7 mouse cellular contexts compared by ENCODE assay signal in the genomic region with DNA sequence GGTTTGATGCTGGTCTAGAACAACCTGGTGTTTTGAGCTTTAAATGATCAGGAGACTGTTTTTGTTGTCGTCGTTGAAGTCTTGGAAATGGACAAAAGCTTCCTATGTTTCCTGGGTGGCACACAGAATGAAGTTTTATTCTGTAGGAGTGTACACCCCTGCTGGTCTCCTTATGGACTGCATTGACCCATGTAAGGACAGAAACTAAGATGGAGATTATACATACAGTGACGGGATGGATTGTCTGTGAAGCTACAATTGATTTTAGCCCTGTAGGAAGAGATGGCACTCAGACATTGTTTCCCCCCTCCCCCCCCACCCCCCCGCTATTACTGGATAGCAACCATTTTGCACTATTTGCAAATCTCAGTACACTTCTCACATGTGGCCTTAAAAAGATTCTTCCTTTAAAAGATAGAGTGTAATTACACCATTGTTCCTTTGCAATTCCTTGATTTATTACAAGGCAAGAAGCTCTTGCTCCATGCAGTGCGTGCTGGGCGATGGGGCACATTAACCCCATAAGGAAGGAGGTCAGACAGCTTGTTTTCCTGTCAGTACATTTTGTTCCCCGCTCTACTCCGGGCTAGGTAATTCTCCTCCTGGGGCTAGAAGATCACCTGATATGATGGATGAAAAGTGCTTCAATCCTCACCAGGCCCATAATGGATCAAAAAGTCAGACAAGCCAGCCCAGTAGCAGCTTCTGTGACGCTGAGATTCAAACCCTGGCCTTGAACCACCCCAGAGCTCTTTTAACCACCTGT. TPM values are rescaled to one million over a fixed set of nuclear protein-coding genes. Genes with fewer than 3 reads are reported as not detected.
DNase-seq lines count a peak whose midpoint lies in the region; ATAC-seq and TF ChIP-seq lines count a peak whose summit lies in the region.

No protein-coding gene starts in this region.

- ATAC-seq in megakaryocyte-erythroid progenitor cell, adult 5-6 weeks (replicated peaks; ENCODE audit: low FRiP score, low TSS enrichment, poor library complexity, severe bottlenecking), result no peak; the same call in 1 of the 2 replicates

- intact Hi-C loops in left cerebral cortex, postnatal 36 days (cut with DNase I), result loop anchor here (5.0 kb wide), 1 partner anchor 109 kb away; no protein-coding TSS in a partner anchor

- no peak for DNase-seq in liver, adult 2 months (ENCODE audit: extremely low read depth, low read depth, low spot score)
- no peak for DNase-seq in liver
- DNase-seq in embryo, embryonic 10.5 days (ENCODE audit: low spot score), result peak; percentile 24
- no peak for DNase-seq in hindbrain, embryonic 10.5 days (ENCODE audit: low spot score)
- DNase-seq in midbrain, embryonic 10.5 days (ENCODE audit: low spot score), result no peak
- DNase-seq in left cerebral cortex, postnatal 36 days (ENCODE audit: low spot score in 2 of 2), result no peak

- H3K4me3 ChIP-seq in liver, adult 2 months (ENCODE audit: insufficient read depth, low read depth, low read length), result peak overlapping the region; percentile 96; the same call in 1 of the 2 replicates
- H3K4me3 ChIP-seq in hindbrain, embryonic 10.5 days, result peak overlapping the region; percentile 76
- H3K4me3 ChIP-seq in midbrain, embryonic 10.5 days, result peak overlapping the region; percentile 77

- no peaks in the 10 kb centered on the region; the same call in none of the 2 replicates for H3K4me1 ChIP-seq in liver, adult 2 months (ENCODE audit: control insufficient read depth, insufficient read depth, low read length)
- peaks cover 23% of the 10 kb centered on the region for H3K4me1 ChIP-seq in hindbrain, embryonic 10.5 days (replicated peaks)
- peaks cover 19% of the 10 kb centered on the region for H3K4me1 ChIP-seq in midbrain, embryonic 10.5 days

- TF ChIP-seq POLR2A in liver, adult 2 months (IDR thresholded peaks at IDR 0.05; ENCODE audit: extremely low read depth, insufficient read depth, low read length), result no peak

- H3K36me3 ChIP-seq in liver, adult 2 months (ENCODE audit: control insufficient read depth, insufficient read depth, low read length), result no peaks in the 10 kb centered on the region
- no peaks in the 10 kb centered on the region for H3K36me3 ChIP-seq in hindbrain, embryonic 10.5 days
- H3K36me3 ChIP-seq in midbrain, embryonic 10.5 days, result no peaks in the 10 kb centered on the region

- H3K27me3 ChIP-seq in liver, adult 2 months (ENCODE audit: control insufficient read depth, insufficient read depth, low read length), result no peaks in the 10 kb centered on the region
- H3K27me3 ChIP-seq in hindbrain, embryonic 10.5 days (ENCODE audit: insufficient read depth, poor library complexity, severe bottlenecking), result no peaks in the 10 kb centered on the region
- H3K27me3 ChIP-seq in midbrain, embryonic 10.5 days (ENCODE audit: low read depth, poor library complexity, severe bottlenecking), result no peaks in the 10 kb centered on the region

- H3K79me2 ChIP-seq in liver, adult 2 months (ENCODE audit: control insufficient read depth, insufficient read depth, low read length), result no peaks in the 10 kb centered on the region

- WGBS in liver, adult 2 months, result 42% methylated on average over 9 of the region's 9 CpGs
- 43% methylated on average over 9 of the region's 9 CpGs for WGBS in hindbrain, embryonic 10.5 days
- 42% methylated on average over 9 of the region's 9 CpGs for WGBS in midbrain, embryonic 10.5 days

- H3K9ac ChIP-seq in liver, adult 2 months (ENCODE audit: low read depth, low read length), result no peak overlapping the region

- H3K27ac ChIP-seq in liver, adult 2 months (replicated peaks; ENCODE audit: insufficient read depth, low read depth, low read length), result no peak overlapping the region
- peak overlapping the region; percentile 88 for H3K27ac ChIP-seq in hindbrain, embryonic 10.5 days
- peak overlapping the region; percentile 87 for H3K27ac ChIP-seq in midbrain, embryonic 10.5 days (replicated peaks)

- H3K9me3 ChIP-seq in hindbrain, embryonic 10.5 days, result no peaks in the 10 kb centered on the region
- no peaks in the 10 kb centered on the region for H3K9me3 ChIP-seq in midbrain, embryonic 10.5 days (replicated peaks)

- no peak for TF ChIP-seq CTCF in liver, adult 2 months (IDR thresholded peaks at IDR 0.05; ENCODE audit: low read depth, low read length)

RNA-seq across cellular contexts. Expression of gene Lars2, which starts 0.6 kb away (rescaled TPM):
- 22.8 and 24.1 TPM in 2 replicates for total RNA-seq in liver, adult 2 months (2014; rRNA removed)
- polyA plus RNA-seq in liver, adult 2 months (2012; rRNA removed), result 482 and 827 TPM in 2 replicates
- 736 TPM in 2 replicates for polyA plus RNA-seq in hindbrain, embryonic 10.5 days (2016; fragmentation: Nextera tagmentation; extraction: Ambion mirVana)
- polyA plus RNA-seq in midbrain, embryonic 10.5 days (2016; fragmentation: Nextera tagmentation; extraction: Ambion mirVana), result 584 and 607 TPM in 2 replicates
- total RNA-seq in megakaryocyte-erythroid progenitor cell, adult 5-6 weeks (2014; fragmentation: Nextera tagmentation), result 9,051 and 22,399 TPM in 2 replicates
- total RNA-seq in megakaryocyte-erythroid progenitor cell, adult 5-6 weeks (2017), result 83.4 and 123 TPM in 2 replicates
- total RNA-seq in left cerebral cortex, postnatal 36 days (2021), result 100 to 1,000 TPM in 1 of 2 experiments, 10 to 100 TPM in 1; 38.5 to 668 TPM
